Mouse (Mus musculus) ovary, adult 2 months (tissue): ENCODE measurements around the gene Olfr710. TPM values are rescaled to one million over a fixed set of nuclear protein-coding genes. Genes with fewer than 3 reads are reported as not detected.

Experiments
- polyA plus RNA-seq: library from polyadenylated mRNA; depleted of rRNA; stranded (reverse); fragments of >200 nt; gene quantifications from 2 replicates; pipeline ENCODE4 v1.2.3, GENCODE M21; 2012; rRNA removed

Gene Olfr710
- not detected in 2 replicates for polyA plus RNA-seq

DNA sequence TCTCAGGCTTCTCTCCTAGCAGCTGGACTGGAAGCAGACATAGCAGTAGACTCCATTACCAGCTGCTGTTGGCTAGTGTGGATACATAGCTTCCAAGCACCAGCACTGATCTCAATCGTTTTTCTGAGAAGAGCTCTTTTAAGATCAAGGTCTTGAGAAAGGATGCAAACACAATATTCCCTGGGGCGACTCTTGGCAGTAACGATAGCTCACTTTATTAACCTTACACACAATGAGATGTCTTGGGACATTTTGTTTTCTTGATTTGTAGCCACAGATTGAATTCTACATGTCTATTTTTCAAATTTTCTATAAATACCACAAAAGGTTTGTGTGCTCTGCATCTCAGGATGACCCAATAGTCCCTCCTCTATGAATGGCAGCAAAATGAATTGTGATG is at the start of gene Olfr710:
Gene Olfr710 (minus strand): TSS at position 101 of the 400 bp plus-strand sequence.

DNA sequence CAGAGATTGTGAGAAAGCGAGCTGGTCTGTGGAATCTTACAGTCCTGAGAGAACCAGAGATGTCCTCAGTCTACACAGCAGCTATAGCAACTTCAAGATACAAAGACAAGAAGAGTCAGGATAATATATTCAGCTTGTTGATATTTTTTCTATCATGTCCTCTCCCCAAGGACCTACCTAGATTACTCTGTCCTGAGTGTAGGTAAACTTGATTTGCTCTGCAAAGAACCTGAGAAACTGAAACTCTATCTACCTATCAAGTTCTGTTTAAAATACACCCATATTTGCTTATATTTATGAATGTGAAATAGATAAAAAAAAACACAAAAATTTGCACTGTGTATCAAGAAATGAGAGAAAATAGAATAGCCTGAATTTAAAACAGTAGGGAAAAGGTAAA is 27.2 kb upstream of the Olfr710 start, which contains the start of gene Olfr711:
Gene Olfr711 (minus strand): TSS at position 101 of the 400 bp plus-strand sequence.

DNA sequence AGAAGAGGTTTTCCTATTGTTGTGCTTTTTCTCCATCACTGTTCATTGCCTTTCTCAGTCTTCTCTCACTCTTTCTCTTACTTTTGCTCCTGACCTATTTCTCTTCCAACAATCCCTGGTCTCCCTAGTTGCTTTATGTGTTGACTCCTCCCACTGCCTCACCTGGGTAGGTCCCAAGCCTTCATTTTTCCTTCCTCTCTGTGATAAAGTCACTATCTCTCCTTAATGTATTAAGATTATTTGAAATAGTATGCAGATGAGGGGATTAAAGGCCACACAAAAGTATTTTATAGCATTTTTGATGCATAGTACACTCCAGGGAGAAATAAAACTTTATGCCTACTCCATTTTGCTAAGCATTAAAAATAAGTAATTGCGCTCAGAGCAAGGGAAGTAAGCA is 15.7 kb upstream of the Olfr710 start, which contains the start of gene Olfr6:
Gene Olfr6 (minus strand): TSS at position 101 of the 400 bp plus-strand sequence.

DNA sequence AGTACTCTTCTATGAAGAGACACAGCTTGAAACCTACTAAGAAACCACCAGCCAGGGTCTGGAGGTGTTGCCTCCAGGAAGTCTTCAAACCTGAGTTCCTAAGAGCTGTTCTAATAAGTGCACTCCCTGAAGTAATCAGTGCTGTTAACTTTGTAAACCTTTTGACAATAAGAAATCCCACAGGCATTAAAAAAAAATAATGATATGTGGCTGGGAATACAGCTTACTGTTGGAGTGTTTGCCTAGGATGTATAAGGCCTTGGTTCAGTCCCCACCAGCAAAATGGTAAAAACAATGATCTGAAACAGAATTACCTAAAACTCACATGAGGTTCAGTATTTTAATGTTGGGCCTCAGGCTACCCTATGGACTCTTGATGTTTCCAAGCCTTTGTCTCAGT is 16.0 kb downstream of the Olfr710 start, which contains the start of gene Olfr709-ps1:
Gene Olfr709-ps1 (minus strand): TSS at position 101 of the 400 bp plus-strand sequence.

DNA sequence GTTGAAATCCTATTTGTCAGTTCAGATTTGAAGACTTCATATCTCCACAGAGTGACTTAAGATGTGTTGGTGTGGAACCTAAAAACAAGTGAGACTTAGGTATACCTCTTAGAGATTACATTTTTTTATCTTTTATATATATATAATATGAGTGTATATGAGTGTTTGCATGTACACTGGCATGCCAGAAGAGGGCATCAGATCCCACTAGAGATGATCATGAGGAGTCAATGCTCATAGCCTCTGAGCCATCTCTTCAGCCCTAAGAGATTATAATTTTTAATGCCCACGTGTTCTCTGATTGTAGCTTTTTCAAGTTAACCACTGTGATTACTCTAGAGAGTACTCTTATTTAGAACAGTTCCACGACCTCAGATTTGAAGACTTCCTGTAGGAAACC is 40.4 kb downstream of the Olfr710 start, which contains the start of gene Olfr1532-ps1:
Gene Olfr1532-ps1 (plus strand): TSS at position 326 of the 400 bp plus-strand sequence.

DNA sequence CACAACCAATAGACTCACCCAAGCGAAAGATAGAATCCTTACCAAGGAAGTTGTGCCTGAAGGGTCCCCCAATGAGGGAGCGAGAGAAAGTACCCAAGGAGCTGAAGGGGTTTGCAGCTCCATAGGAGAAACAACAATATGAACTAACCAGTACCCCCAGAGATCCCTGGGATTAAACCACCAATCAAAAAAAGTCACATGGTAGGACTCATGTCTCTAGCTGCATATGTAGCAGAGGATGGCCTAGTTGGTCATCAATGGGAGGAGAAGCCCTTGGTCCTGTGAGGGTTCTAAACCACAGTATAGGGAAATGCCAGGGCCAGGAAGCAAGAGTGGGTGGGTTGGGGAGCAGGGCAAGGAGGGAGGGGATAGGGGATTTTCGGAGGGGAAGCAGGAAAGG is 47.0 kb downstream of the Olfr710 start, which contains the start of gene Olfr707:
Gene Olfr707 (minus strand): TSS at position 101 of the 400 bp plus-strand sequence.

Other genes with a start within 250 kb of the Olfr710 start
- not detected in 2 replicates for gene Olfr695, start 231.9 kb downstream of the Olfr710 start, polyA plus RNA-seq
- not detected in 2 replicates for gene Olfr697, start 205.9 kb downstream of the Olfr710 start, polyA plus RNA-seq
- gene Olfr698, start 192.9 kb downstream of the Olfr710 start, polyA plus RNA-seq: not detected in 2 replicates
- not detected in 2 replicates for gene Olfr699, start 155.1 kb downstream of the Olfr710 start, polyA plus RNA-seq
- not detected in 2 replicates for gene Olfr700, start 139.5 kb downstream of the Olfr710 start, polyA plus RNA-seq
- 0.15 TPM in 1 of 2 replicates, not detected in the other for gene Olfr701, start 134.2 kb downstream of the Olfr710 start, polyA plus RNA-seq
- not detected in 2 replicates for gene Olfr702, start 114.4 kb downstream of the Olfr710 start, polyA plus RNA-seq
- gene Olfr703, start 105.0 kb downstream of the Olfr710 start, polyA plus RNA-seq: not detected in 2 replicates
- gene Olfr704, start 85.1 kb downstream of the Olfr710 start, polyA plus RNA-seq: not detected in 2 replicates
- gene Olfr705, start 71.4 kb downstream of the Olfr710 start, polyA plus RNA-seq: not detected in 2 replicates
- gene Olfr706, start 60.1 kb downstream of the Olfr710 start, polyA plus RNA-seq: not detected in 2 replicates
- gene Olfr707, start 47.1 kb downstream of the Olfr710 start, polyA plus RNA-seq: not detected in 2 replicates
- not detected in 2 replicates for gene Olfr1532-ps1, start 40.3 kb downstream of the Olfr710 start, polyA plus RNA-seq
- not detected in 2 replicates for gene Olfr709-ps1, start 16.1 kb downstream of the Olfr710 start, polyA plus RNA-seq
- gene Olfr6, start 15.6 kb upstream of the Olfr710 start, polyA plus RNA-seq: not detected in 2 replicates
- not detected in 2 replicates for gene Olfr711, start 27.1 kb upstream of the Olfr710 start, polyA plus RNA-seq
- gene Olfr2, start 57.8 kb upstream of the Olfr710 start, polyA plus RNA-seq: not detected in 2 replicates
- gene Olfr713, start 82.9 kb upstream of the Olfr710 start, polyA plus RNA-seq: not detected in 2 replicates
- gene Olfr714, start 122.7 kb upstream of the Olfr710 start, polyA plus RNA-seq: not detected in 2 replicates
- gene Olfr17, start 144.9 kb upstream of the Olfr710 start, polyA plus RNA-seq: not detected in 2 replicates
- not detected in 2 replicates for gene Olfr715b, start 162.1 kb upstream of the Olfr710 start, polyA plus RNA-seq
- gene Olfr715, start 182.8 kb upstream of the Olfr710 start, polyA plus RNA-seq: not detected in 2 replicates
- not detected in 2 replicates for gene Olfr716, start 190.0 kb upstream of the Olfr710 start, polyA plus RNA-seq
- 10.1 and 13.2 TPM in 2 replicates for gene Nlrp14, start 218.7 kb upstream of the Olfr710 start, polyA plus RNA-seq